Mouse (Mus musculus) ES-Bruce4 (cell line): ENCODE results near the gene Methig1. TPM values are rescaled to one million over a fixed set of nuclear protein-coding genes. Genes with fewer than 3 reads are reported as not detected.
"Not testable (repeated sequence)": the region's sequence is repeated elsewhere in the genome, so short reads cannot be mapped to it uniquely, and the experiment has no call there.

Experiments used
- H3K27ac ChIP-seq: 2 replicates; pipeline ENCODE4 v1.5.1; 2012; ENCODE audit warnings: low read length, inconsistent platforms; ENCODE audit not compliant: insufficient read depth
- H3K27me3 ChIP-seq: 2 replicates; pipeline ENCODE4 v1.6.1; 2012; ENCODE audit warnings: mild to moderate bottlenecking, low read length, inconsistent platforms; ENCODE audit not compliant: control insufficient read depth, poor library complexity, insufficient read depth, severe bottlenecking
- H3K36me3 ChIP-seq: 2 replicates; pipeline ENCODE4 v1.6.1; 2012; ENCODE audit warnings: inconsistent platforms, mild to moderate bottlenecking, low read length, moderate library complexity; ENCODE audit not compliant: control insufficient read depth, poor library complexity, insufficient read depth, severe bottlenecking
- H3K4me1 ChIP-seq: one replicate; pipeline ENCODE4 v1.8.1; 2011; ENCODE audit warnings: low read length; ENCODE audit not compliant: control insufficient read depth, insufficient read depth
- H3K4me3 ChIP-seq: 2 replicates; pipeline ENCODE4 v1.5.1; 2011; ENCODE audit warnings: low read depth, mild to moderate bottlenecking, low read length
- H3K9ac ChIP-seq: 2 replicates; pipeline ENCODE4 v1.6.1; 2012; ENCODE audit warnings: low read depth, mild to moderate bottlenecking, inconsistent platforms; ENCODE audit not compliant: poor library complexity, severe bottlenecking
- H3K9me3 ChIP-seq: replicated peaks from 2 replicates; pipeline ENCODE4 v1.6.1; 2012; ENCODE audit warnings: mild to moderate bottlenecking, low read length, inconsistent platforms; ENCODE audit not compliant: control insufficient read depth, poor library complexity, insufficient read depth, severe bottlenecking
- CTCF ChIP-seq: IDR thresholded peaks from one replicate; pipeline ENCODE4 v1.8.1; 2011; ENCODE audit warnings: low read depth, low read length
- EP300 ChIP-seq: IDR thresholded peaks from 2 replicates; pipeline ENCODE4 v1.6.1; 2011; ENCODE audit warnings: low read depth, low read length; ENCODE audit not compliant: insufficient read depth
- POLR2A ChIP-seq: IDR thresholded peaks from one replicate; pipeline ENCODE4 v1.8.1; 2011; ENCODE audit warnings: low read length; ENCODE audit not compliant: insufficient read depth
- polyA plus RNA-seq: library from polyadenylated mRNA; stranded (reverse); fragments of >200 nt; gene quantifications from 2 replicates; pipeline ENCODE4 v1.2.4, GENCODE M21; 2011; ENCODE audit warnings: low read depth; ENCODE audit not compliant: missing spikeins, insufficient read depth, insufficient read length

The Methig1 gene
- not detected in 2 replicates for polyA plus RNA-seq

- H3K9me3 ChIP-seq = no peaks in the 10 kb centered on the region
- H3K36me3 ChIP-seq = no peaks in the 10 kb centered on the region
- H3K4me3 ChIP-seq = 0 out of 2 replicates have a peak within 1 kb of the TSS, but pooled peaks have one; percentile 23
- TF ChIP-seq EP300 (no peak), POLR2A (no peak), CTCF (no peak)
- no peaks in the 10 kb centered on the region for H3K27me3 ChIP-seq
- no peak within 1 kb of the TSS for H3K27ac ChIP-seq
- no peak within 1 kb of the TSS for H3K9ac ChIP-seq
- H3K4me1 ChIP-seq = no peaks in the 10 kb centered on the region
Measured at GRCm38 (mm10) chr15:100352711-100353250, at the start of gene Methig1, which contains the start of gene Mettl7a2. Gene Methig1 (plus strand): TSS chr15:100353149. Gene Mettl7a2 (plus strand): TSS chr15:100353200.

- no peaks in the 10 kb centered on the region for H3K27me3 ChIP-seq
- TF ChIP-seq EP300 = no peak
- no peak for TF ChIP-seq POLR2A
- TF ChIP-seq CTCF = no peak
- no peaks in the 10 kb centered on the region for H3K9me3 ChIP-seq
- H3K9ac ChIP-seq = peak overlapping the region; percentile 56; the same call in 1 of the 2 replicates
- peaks cover 2% of the 10 kb centered on the region for H3K4me1 ChIP-seq
- no peak overlapping the region for H3K4me3 ChIP-seq
- H3K36me3 ChIP-seq = no peaks in the 10 kb centered on the region
- peak overlapping the region; percentile 84 for H3K27ac ChIP-seq
Measured at GRCm38 (mm10) chr15:100303428-100304018, 49.4 kb upstream of the Methig1 start.

GRCm38 (mm10) chr15:100304019-100304991, 48.6 kb upstream of the Methig1 start, which contains the start of gene Mettl7a1:
Gene Mettl7a1 (plus strand): TSS chr15:100304140.
- peak within 1 kb of the TSS; percentile 95 for H3K4me3 ChIP-seq
- no peaks in the 10 kb centered on the region for H3K36me3 ChIP-seq
- no peaks in the 10 kb centered on the region for H3K27me3 ChIP-seq
- TF ChIP-seq CTCF (no peak), POLR2A (peak; percentile 46), EP300 (0 out of 2 replicates have a peak, but pooled peaks have one; percentile 26)
- H3K27ac ChIP-seq = peak within 1 kb of the TSS; percentile 84
- H3K9ac ChIP-seq = peak within 1 kb of the TSS; percentile 56
- H3K9me3 ChIP-seq = no peaks in the 10 kb centered on the region
- peaks cover 2% of the 10 kb centered on the region for H3K4me1 ChIP-seq

- H3K9me3 ChIP-seq = no peaks in the 10 kb centered on the region
- H3K9ac ChIP-seq = no peak overlapping the region
- no peaks in the 10 kb centered on the region for H3K4me1 ChIP-seq
- TF ChIP-seq POLR2A (no peak), CTCF (no peak), EP300 (no peak)
- H3K4me3 ChIP-seq = no peak overlapping the region
- no peaks in the 10 kb centered on the region for H3K36me3 ChIP-seq
- no peak overlapping the region for H3K27ac ChIP-seq
- H3K27me3 ChIP-seq = no peaks in the 10 kb centered on the region
Measured at GRCm38 (mm10) chr15:100306201-100306600, 46.7 kb upstream of the Methig1 start.

- not testable (repeated sequence) for H3K9me3 ChIP-seq, H3K4me3 ChIP-seq, H3K36me3 ChIP-seq, H3K27me3 ChIP-seq, H3K4me1 ChIP-seq, H3K27ac ChIP-seq, H3K9ac ChIP-seq
- TF ChIP-seq CTCF = peak; percentile 26
Measured at GRCm38 (mm10) chr15:100307438-100308096, 45.4 kb upstream of the Methig1 start.
